Mouse (Mus musculus) lung, postnatal 4 days (tissue): ENCODE data around the gene Ktn1.

ENCODE experiments used
- DNase-seq, 2 experiments: peaks; one replicate each; pipeline ENCODE4 v3.0.0; 2021

Gene Ktn1

DNA sequence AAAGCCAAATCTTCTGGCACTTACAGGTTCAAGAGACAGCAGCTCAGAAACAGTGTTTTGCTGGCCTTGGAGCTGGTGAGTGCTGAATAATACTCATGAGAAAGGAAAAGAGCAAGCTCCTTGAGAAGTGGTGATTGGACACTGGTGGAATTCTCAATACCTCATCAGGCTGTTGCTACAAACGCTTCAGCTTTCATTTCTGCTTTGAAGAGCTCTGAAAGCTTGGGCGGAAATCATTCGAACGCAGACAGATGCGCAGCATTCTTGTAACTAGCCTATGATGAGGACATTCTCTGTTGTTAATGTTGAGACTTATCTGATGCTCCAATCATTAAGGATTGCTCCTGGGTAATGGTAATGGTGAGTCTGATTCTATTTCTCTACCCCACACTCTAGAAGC, at the start of gene Ktn1:
Gene Ktn1 (plus strand): TSS at position 231 of the 400 bp plus-strand sequence.
- no peak for DNase-seq

DNA sequence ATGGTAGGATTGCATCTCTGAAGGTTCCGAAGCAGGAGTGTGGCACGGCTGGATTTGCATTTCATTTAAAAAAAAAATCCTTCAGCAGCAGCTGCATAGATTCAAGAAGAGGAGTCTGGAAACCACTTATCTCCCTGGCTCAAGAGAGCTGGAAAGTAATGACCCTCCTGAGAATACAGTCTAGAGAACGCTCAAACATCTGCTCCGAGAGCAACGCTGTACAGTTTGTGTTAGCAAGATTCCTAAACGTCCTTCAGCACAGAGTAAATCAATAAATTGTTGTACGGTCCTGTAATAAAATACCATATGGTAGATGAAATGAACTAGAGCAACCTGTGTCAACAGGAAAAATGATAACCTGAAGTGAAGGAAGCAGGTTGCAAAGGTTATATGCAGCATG, 35.0 kb upstream of the Ktn1 start:
- no peak for DNase-seq

- DNase-seq: no peak
These were observed 29.4 kb upstream of the Ktn1 start for GRCm38 (mm10) chr14:47618891-47619290.

DNA sequence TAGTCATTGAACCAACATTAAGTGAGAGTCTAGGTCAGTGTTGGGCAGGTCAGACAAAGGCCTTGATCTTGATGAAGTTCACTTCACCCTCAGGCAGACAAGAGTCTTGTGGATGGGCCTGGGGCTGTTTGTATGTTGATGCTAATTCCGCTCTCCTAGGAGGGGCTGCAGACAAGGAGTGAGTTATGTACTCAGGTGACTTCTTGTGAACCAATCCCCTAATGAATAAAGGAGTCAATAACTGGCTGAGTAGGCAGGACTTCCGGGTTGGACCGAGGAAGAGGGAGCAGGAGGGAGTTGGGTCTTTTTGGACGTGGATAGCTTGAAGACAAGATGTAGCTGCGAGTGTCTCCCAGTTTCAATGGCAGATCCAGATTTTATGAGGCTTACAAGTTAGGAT, 26.3 kb upstream of the Ktn1 start:
- DNase-seq: no peak

- no peak for DNase-seq
These were observed 23.4 kb upstream of the Ktn1 start for GRCm38 (mm10) chr14:47624837-47625236.

GRCm38 (mm10) chr14:47626143-47626542, 22.1 kb upstream of the Ktn1 start:
- no peak for DNase-seq

- no peak for DNase-seq
These were observed 21.4 kb upstream of the Ktn1 start for GRCm38 (mm10) chr14:47626812-47627211.

DNA sequence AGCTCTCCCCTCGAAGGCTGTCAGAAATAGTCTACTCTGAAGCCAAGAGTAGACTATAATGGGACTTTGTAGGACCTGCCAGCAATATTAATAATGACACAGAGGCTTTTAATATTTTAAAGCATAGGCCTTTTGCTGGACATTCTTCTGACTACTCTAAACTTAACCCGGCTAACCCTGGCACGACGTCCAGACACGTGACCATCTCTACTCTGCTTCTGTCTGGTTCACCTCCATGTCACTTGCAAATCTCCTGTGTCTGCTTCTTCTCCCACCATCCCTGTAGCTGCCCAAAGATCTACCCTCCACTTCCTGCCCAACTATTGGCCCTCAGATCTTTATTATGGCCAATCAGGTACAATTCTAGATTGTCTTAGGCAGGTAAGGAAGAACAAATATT, 20.9 kb upstream of the Ktn1 start:
- DNase-seq: no peak

GRCm38 (mm10) chr14:47632419-47632818, 15.8 kb upstream of the Ktn1 start:
- no peak for DNase-seq

GRCm38 (mm10) chr14:47634410-47634809, 13.8 kb upstream of the Ktn1 start:
- peak; percentile 29 to 81 for DNase-seq

DNA sequence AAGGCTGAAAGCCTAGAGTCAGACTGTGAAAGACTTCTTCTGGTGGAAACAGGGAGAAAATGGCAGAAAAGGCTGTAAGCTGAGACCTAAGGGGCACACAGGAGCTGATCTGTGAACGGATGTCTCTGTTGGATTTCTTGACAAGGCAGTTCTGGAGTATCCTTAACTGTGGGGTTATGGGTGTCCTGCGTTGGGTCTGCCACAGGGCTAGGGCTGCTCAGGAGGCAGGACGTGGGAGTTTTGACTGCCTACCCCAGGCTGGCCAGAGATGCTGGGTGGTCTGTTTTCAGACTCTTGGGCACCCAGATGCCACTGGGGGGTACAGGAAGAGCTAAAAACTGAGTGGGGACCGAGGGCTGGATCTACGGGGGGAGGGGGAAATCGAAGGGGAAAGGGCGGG, 13.4 kb upstream of the Ktn1 start:
- no peak for DNase-seq

- DNase-seq: no peak
These were observed 9.8 kb upstream of the Ktn1 start for GRCm38 (mm10) chr14:47638316-47638895.

GRCm38 (mm10) chr14:47645620-47646019, 2.6 kb upstream of the Ktn1 start:
- no peak for DNase-seq

- DNase-seq: no peak
These were observed 2.0 kb upstream of the Ktn1 start for GRCm38 (mm10) chr14:47646246-47646645.

GRCm38 (mm10) chr14:47646696-47647516, 1.3 kb upstream of the Ktn1 start:
- DNase-seq: no peak

GRCm38 (mm10) chr14:47648706-47649630, 720 bp downstream of the Ktn1 start:
- peak; percentile 83 to 91 for DNase-seq

DNA sequence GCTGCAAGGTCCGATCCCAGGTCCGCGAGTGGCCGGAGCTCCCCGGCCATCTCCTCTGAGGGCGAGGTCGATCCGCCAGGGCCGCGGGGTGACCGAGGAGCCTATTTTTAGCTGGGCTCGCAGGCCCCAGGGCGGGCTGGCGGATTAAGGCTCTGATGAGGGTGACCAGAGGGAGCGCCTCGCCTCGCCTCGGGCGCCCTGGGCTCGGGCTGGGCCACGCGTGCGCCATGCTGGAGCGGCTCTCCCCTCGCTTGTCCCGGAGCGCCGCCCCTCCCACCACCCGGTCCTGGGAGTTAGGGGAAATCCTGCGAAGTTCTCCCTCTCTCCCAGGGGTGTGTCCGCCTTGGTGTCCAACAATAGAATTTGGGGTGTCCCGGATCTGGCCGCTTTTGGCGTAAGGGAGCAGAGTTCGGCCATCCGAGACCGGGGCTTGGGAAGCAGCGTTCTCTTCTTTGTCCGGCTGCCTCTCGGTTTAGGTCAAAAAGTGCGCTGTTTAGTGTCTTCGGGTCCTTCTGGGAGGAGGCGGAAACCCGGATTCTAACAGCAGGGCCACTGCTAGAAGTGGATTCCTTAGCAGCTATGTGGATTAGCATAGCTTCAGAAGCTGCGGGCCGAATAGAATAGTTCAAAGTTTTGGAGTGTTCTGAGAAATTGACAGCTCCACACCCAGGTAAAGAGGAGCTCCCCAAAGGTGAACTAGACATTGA, 1.5 kb downstream of the Ktn1 start:
- peak; percentile 68 to 74 for DNase-seq

DNA sequence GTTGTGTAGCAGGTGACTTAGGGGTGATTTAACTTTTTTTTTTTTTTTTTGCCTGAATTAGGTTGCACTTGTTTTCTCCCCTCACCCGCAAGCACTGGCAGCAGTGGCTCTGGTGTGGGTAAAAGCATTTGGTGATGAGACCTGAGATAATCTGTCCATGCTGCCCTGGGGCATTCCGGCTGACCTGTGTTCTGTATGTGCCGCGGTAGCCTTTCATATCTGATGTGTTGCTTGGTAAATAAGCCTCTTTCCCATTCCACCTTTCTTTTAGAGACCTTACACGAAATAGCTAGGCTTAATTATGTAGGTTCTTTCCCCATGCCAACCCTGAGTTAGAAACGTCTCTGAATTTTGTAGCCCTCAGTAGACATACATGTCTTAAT, 2.1 kb downstream of the Ktn1 start:
- DNase-seq: no peak

DNA sequence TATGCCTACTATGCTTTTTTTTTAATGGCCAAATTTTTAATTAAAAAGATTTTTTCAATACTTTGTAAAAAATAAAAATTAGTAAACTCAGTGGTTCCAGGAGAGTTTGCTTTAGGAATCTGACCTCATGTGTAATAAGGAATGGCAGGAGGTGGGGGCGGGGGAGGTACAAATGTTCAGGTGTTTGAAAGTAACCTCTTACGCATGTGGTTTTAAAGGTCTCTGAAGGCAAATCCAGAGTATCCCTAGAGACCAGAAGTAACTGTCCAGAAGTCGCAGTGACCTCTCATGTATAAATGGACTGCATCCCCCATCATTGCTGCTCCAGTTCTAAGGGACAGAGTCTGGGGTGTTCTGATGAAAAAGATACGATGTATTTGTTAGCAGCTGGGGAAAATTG, 3.0 kb downstream of the Ktn1 start:
- no peak for DNase-seq

GRCm38 (mm10) chr14:47655444-47655843, 7.2 kb downstream of the Ktn1 start:
- DNase-seq: no peak

- DNase-seq: no peak
These were observed 15.7 kb downstream of the Ktn1 start for GRCm38 (mm10) chr14:47663844-47664469.

DNA sequence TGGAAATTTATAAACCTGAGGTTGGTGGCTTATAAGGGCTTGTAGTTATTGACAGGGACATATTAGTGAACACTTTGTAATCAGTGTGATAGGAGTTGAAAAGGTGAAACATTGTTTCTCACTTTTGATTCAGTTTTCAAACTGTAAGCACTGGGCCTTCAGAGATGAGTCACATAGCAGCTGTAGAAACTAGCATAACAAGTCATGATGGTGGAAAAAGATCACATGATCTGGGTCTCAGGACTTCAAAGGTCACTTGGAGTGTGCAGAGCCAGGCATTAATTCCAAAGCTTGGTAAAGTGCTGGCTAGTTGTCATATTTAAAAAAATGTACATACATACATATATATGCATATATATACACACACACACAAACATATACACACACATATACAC, 16.2 kb downstream of the Ktn1 start:
- DNase-seq: no peak
